Mouse (Mus musculus): ENCODE data around the gene 1700109H08Rik. TPM values are rescaled to one million over a fixed set of nuclear protein-coding genes. Genes with fewer than 3 reads are reported as not detected.
"Not testable (repeated sequence)": the region's sequence is repeated elsewhere in the genome, so short reads cannot be mapped to it uniquely, and the experiment has no call there.

The 1700109H08Rik gene
- polyA plus RNA-seq (2016; fragmentation: Nextera tagmentation; extraction: Ambion mirVana) = 3.3 and 3.7 TPM in 2 replicates

DNA sequence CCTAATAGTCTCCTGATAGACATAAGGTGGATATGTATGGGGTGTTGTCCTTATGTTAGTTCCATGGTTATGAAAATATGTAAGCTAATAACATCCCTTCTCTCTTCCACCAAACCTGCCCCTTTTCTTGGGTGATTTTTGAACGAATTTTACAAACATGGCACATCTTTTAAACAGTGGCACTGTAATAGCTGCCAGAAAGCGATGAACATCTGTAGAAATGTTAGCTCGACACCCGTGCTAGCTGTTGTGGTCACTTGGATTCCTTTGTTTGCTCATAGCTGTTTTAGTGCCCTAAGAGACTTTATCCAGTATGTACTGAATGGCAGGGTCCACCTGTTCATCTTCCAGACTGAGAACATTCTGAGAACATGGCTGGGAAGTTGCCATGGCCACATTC is at the start of gene 1700109H08Rik:
Gene 1700109H08Rik, plus strand, starts transcription at position 301 of the 400 bp plus-strand sequence.
- Histone ChIP-seq H3K4me1 (no peaks in the 10 kb centered on the region), H3K4me3 (no peak within 1 kb of the TSS), H3K9me3 (peaks cover 7% of the 10 kb centered on the region; the same call in 1 of the 2 replicates), H3K36me3 (replicated peaks) (peaks cover 100% of the 10 kb centered on the region), H3K27ac (no peak within 1 kb of the TSS), H3K27me3 (ENCODE audit: poor library complexity, severe bottlenecking) (no peaks in the 10 kb centered on the region)
- WGBS = 95% methylated on average over 4 of the region's 4 CpGs
- no peak for DNase-seq (ENCODE audit: extremely low spot score, low spot score)

DNA sequence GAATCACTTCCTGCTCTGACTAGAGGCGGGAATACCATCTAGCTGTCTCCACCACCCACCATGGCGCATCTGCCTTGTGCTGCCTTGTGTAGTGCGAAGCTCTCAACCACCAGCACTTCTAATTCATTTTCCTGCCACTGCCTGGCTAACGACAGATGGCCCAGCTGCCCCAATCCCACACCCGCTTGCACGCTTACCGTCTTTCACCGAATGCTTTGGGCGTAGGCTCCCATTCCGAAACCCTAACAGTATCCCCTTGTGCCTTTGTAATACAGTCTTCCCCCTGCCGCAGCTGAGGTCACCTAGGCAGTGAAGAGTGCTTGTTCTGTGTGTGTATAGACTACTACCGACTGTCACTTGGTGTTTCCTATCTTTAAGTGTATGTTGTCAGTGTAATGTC is 49.6 kb upstream of the 1700109H08Rik start:
- H3K4me1 ChIP-seq = peaks cover 4% of the 10 kb centered on the region; the same call in 1 of the 2 replicates
- H3K27ac ChIP-seq = no peak overlapping the region
- 94% methylated on average over 12 of the region's 12 CpGs for WGBS
- H3K36me3 ChIP-seq (replicated peaks) = peaks cover 12% of the 10 kb centered on the region
- DNase-seq (ENCODE audit: extremely low spot score, low spot score) = no peak
- H3K9me3 ChIP-seq = no peaks in the 10 kb centered on the region
- H3K27me3 ChIP-seq (ENCODE audit: poor library complexity, severe bottlenecking) = no peaks in the 10 kb centered on the region
- H3K4me3 ChIP-seq = no peak overlapping the region

DNA sequence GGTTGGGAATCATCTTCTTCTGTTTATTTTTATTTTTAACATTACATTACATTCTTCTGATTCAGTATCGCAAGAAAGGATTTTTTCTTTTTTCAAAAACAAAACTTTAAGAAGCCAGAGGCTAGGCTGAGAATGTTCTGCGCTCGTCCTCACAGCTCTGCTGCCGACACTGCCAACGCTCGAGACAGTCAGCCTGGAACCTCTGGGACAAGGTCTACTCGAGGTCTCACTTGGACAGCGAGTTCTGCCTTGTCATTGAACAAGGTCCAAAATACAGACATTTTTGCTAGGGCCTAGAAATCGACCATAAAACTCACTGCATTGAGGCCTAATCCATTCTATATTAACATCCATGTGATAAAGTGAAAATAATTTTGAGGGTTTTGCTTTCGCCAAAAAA is 48.5 kb upstream of the 1700109H08Rik start:
- H3K27me3 ChIP-seq (ENCODE audit: poor library complexity, severe bottlenecking) = no peaks in the 10 kb centered on the region
- no peak overlapping the region for H3K4me3 ChIP-seq
- H3K9me3 ChIP-seq = no peaks in the 10 kb centered on the region
- DNase-seq (ENCODE audit: extremely low spot score, low spot score) = no peak
- 93% methylated on average over 10 of the region's 10 CpGs for WGBS
- H3K36me3 ChIP-seq (replicated peaks) = peaks cover 12% of the 10 kb centered on the region
- peaks cover 15% of the 10 kb centered on the region for H3K4me1 ChIP-seq
- H3K27ac ChIP-seq = no peak overlapping the region

DNA sequence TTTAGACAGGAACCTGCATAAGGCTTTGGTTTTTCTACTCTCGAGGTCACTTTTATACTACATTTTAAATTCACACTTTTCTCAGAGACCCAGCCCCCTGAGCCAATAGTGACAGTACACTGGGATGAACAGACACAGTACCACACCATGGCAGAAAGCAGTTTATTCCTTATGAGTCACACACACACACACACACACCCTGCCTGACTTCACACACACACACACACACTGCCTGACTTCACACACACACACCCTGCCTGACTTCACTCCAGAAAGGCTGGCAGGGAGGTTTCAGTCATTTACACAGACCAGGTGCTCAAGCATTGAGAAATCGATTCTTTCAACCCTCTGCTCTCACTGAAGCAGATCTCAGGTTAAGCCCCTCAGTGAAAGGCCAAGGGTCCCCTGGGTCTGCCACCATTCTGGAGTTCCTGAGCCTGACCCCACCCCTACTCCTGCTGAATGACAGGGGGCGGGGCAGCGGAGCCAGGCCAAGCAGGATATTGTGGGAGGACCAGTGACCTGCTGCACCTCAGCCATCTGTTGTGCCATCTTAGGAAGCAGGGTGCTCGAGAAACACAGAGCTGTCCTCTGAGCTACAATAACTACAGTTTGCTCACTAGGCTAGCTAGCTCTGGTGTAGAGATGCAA is 44.2 kb upstream of the 1700109H08Rik start:
- H3K9me3 ChIP-seq = no peaks in the 10 kb centered on the region
- H3K27ac ChIP-seq = 0 out of 2 replicates have a peak overlapping the region, but pooled peaks have one; percentile 25
- H3K4me3 ChIP-seq = no peak overlapping the region
- H3K4me1 ChIP-seq = peaks cover 16% of the 10 kb centered on the region
- no peaks in the 10 kb centered on the region for H3K27me3 ChIP-seq (ENCODE audit: poor library complexity, severe bottlenecking)
- DNase-seq (ENCODE audit: extremely low spot score, low spot score) = peak; percentile 34
- WGBS = 30% methylated on average over 5 of the region's 5 CpGs
- H3K36me3 ChIP-seq (replicated peaks) = no peaks in the 10 kb centered on the region; the same call in 1 of the 2 replicates

- H3K27me3 ChIP-seq (ENCODE audit: poor library complexity, severe bottlenecking) = no peaks in the 10 kb centered on the region
- no peaks in the 10 kb centered on the region for H3K36me3 ChIP-seq (replicated peaks)
- H3K4me3 ChIP-seq = no peak overlapping the region
- H3K9me3 ChIP-seq = no peaks in the 10 kb centered on the region
- 85% methylated on average over 10 of the region's 10 CpGs for WGBS
- no peak overlapping the region for H3K27ac ChIP-seq
- no peak for DNase-seq (ENCODE audit: extremely low spot score, low spot score)
- H3K4me1 ChIP-seq = peaks cover 16% of the 10 kb centered on the region
Observed at GRCm38 (mm10) chr5:3529585-3530189, 41.7 kb upstream of the 1700109H08Rik start.

- H3K27me3 ChIP-seq (ENCODE audit: poor library complexity, severe bottlenecking); H3K27ac ChIP-seq; H3K36me3 ChIP-seq (replicated peaks); DNase-seq (ENCODE audit: extremely low spot score, low spot score); H3K9me3 ChIP-seq; H3K4me3 ChIP-seq; H3K4me1 ChIP-seq: not testable (repeated sequence)
Observed at GRCm38 (mm10) chr5:3532048-3532447, 39.3 kb upstream of the 1700109H08Rik start.

- Histone ChIP-seq H3K36me3 (replicated peaks) (no peaks in the 10 kb centered on the region), H3K9me3 (no peaks in the 10 kb centered on the region), H3K4me3 (no peak overlapping the region), H3K27ac (no peak overlapping the region), H3K27me3 (ENCODE audit: poor library complexity, severe bottlenecking) (no peaks in the 10 kb centered on the region), H3K4me1 (no peaks in the 10 kb centered on the region)
- no peak for DNase-seq (ENCODE audit: extremely low spot score, low spot score)
- whole genome bisulfite sequencing = 76% methylated on average over 3 of the region's 3 CpGs
Observed at GRCm38 (mm10) chr5:3536592-3537212, 34.7 kb upstream of the 1700109H08Rik start.

DNA sequence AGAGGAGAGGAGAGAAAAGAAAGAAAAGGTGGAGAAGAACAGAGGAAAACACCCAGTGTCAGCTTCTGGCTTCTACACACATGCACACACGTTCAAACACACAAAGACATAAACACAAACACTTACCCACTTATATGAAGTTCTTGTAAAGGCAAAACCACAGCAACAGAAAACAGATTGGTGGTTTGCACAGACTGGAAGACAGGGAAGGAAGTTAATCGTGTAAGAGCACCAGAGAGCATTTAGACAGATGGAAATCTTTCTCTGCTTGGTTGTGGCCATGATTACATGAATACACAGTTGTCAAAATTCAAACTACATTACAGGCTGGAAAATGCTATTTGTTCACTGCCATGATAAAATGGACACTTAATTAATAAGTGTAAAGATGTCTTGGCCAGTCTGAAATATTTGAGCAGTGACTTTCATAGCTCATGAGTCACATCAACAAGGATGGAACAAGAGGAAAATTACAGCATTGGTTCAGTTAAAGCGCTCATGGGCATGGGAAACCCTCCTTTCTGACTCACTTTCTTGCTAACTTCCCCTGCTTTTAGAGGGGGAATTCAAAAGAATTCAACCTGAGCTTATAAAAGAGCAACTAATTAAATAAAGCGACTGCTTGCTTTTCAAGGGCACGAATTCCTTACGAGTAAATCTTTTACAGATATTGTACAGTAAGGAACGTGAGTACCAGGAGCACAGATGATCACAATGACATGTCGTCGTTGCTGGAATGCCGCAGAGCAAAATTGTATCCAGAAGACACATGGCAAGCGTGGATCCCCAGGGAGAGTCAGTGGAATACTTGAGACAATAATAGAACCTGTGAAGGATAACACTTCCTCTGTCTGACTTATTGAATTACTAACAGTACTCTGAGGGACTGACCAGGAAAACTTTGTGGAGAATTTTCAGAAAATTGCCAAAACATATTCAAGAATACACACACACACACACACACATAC is 32.6 kb upstream of the 1700109H08Rik start:
- WGBS = 77% methylated on average over 11 of the region's 11 CpGs
- H3K4me1 ChIP-seq = peaks cover 3% of the 10 kb centered on the region; the same call in 1 of the 2 replicates
- no peak for DNase-seq (ENCODE audit: extremely low spot score, low spot score)
- no peaks in the 10 kb centered on the region for H3K36me3 ChIP-seq (replicated peaks)
- H3K4me3 ChIP-seq = no peak overlapping the region
- 0 out of 2 replicates have a peak, but pooled peaks cover 3% of the 10 kb centered on the region for H3K9me3 ChIP-seq
- H3K27me3 ChIP-seq (ENCODE audit: poor library complexity, severe bottlenecking) = no peaks in the 10 kb centered on the region
- no peak overlapping the region for H3K27ac ChIP-seq

- no peak overlapping the region for H3K27ac ChIP-seq
- WGBS = 82% methylated on average over 6 of the region's 6 CpGs
- no peak for DNase-seq (ENCODE audit: extremely low spot score, low spot score)
- no peak overlapping the region for H3K4me3 ChIP-seq
- no peaks in the 10 kb centered on the region for H3K27me3 ChIP-seq (ENCODE audit: poor library complexity, severe bottlenecking)
- 0 out of 2 replicates have a peak, but pooled peaks cover 3% of the 10 kb centered on the region for H3K9me3 ChIP-seq
- peaks cover 20% of the 10 kb centered on the region for H3K4me1 ChIP-seq
- H3K36me3 ChIP-seq (replicated peaks) = peaks cover 14% of the 10 kb centered on the region
Observed at GRCm38 (mm10) chr5:3541871-3542270, 29.5 kb upstream of the 1700109H08Rik start.

DNA sequence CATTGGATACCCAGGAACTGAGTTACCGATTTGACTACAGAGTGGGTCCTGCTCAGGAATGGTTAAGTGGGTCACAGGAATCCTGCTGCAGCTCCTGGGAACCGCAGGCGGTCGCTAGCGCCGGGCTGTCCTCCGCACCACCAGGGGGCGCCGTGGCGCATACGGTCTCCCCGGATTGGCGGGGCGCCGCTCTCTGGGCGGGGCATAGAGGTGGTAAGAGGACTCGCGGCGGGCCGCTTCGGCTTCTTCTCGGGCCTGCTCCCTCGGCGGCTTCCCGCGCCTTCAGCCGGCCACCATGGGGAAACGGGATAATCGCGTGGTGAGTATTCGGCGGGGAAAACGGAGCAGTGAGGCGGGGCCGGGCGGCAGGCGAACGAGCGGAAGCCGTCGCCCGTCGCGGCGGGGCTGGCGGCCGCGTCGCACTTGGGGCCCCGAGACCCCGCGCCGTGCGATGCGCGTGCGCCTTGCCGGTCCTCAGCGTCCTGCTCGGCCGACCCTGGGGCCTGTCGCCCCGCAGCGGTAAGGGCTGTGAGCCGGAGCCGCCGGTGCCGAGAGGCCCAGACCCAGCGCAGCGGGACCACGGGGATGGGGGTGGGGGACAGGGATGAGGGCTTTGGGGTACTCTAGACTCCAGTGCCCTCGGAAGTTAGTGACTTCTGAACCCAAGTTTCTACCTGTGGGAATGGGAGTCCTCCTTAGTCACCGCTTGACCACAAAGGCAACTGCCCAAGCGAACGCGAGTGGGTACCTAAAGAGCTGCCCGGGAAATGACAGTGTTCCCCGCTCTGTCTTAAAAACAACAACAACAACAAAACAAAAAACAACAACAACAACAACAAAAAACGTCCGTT is 27.5 kb upstream of the 1700109H08Rik start, which contains the start of gene Fam133b:
Gene Fam133b, plus strand, starts transcription at position 205 of the 851 bp plus-strand sequence.
- Histone ChIP-seq H3K27ac (peak within 1 kb of the TSS; percentile 98), H3K4me1 (peaks cover 20% of the 10 kb centered on the region), H3K27me3 (ENCODE audit: poor library complexity, severe bottlenecking) (no peaks in the 10 kb centered on the region), H3K36me3 (replicated peaks) (peaks cover 23% of the 10 kb centered on the region), H3K4me3 (peak within 1 kb of the TSS; percentile 96), H3K9me3 (0 out of 2 replicates have a peak, but pooled peaks cover 5% of the 10 kb centered on the region)
- under 1% methylated on average over 77 of the region's 80 CpGs for WGBS
- DNase-seq (ENCODE audit: extremely low spot score, low spot score) = peak; percentile 94

DNA sequence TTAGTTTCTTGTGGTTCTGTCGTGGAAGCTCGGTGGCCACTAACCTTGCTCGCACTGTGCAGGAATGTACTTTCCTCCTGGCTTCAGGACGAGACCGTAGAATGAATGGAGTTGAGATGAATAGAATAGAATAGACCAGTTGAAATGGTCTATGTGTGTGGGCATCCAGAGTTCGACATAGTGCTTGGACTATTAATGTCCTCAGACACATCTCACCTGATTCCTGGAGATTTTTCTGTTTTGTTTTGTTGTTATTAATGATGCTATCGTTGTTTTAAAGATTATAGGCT is 26.9 kb upstream of the 1700109H08Rik start:
- 13% methylated on average over 7 of the region's 7 CpGs for WGBS
- no peaks in the 10 kb centered on the region for H3K27me3 ChIP-seq (ENCODE audit: poor library complexity, severe bottlenecking)
- peaks cover 25% of the 10 kb centered on the region for H3K36me3 ChIP-seq (replicated peaks)
- 0 out of 2 replicates have a peak, but pooled peaks cover 5% of the 10 kb centered on the region for H3K9me3 ChIP-seq
- H3K4me1 ChIP-seq = peaks cover 20% of the 10 kb centered on the region
- peak overlapping the region; percentile 98 for H3K27ac ChIP-seq
- no peak for DNase-seq (ENCODE audit: extremely low spot score, low spot score)
- H3K4me3 ChIP-seq = peak overlapping the region; percentile 96
